Mouse (Mus musculus): ENCODE results near the gene Cdsn.

DNA sequence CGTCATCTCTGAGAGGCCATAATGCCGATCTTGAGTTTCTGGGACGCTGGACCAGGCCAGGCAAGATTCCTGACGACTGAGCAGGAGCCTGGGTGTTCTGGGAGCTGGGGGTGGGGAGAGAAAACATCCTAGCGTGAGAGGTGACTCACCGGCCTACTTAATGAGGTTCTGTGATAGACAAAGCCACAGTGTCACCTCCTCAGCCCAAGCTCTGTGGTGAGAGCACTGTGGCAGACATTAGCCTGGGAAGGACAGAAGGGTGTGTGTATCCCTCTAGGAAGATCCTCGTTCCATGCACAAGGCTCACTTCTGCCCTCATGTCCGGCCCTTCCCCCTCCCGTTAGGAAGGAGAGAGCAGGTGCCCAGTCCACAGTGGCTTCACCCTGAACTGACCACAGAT is 5.4 kb downstream of the Cdsn start:
- TF ChIP-seq POLR2A (IDR thresholded peaks at IDR 0.05; ENCODE audit: control insufficient read depth in 1 of 2, insufficient read depth in 1 of 2, low read depth in 1 of 2, low read length in 2 of 2, poor library complexity in 1 of 2) (no peak), MAZ (IDR thresholded peaks at IDR 0.05; ENCODE audit: low read depth, low read length) (no peak), ZNF384 (IDR thresholded peaks at IDR 0.05; ENCODE audit: low read depth, low read length) (no peak), HCFC1 (IDR thresholded peaks at IDR 0.05; ENCODE audit: low read depth, low read length) (no peak), CHD2 (IDR thresholded peaks at IDR 0.05; ENCODE audit: low read length) (no peak), POLR2AphosphoS2 (IDR thresholded peaks at IDR 0.05; ENCODE audit: low read length) (no peak), GABPA (IDR thresholded peaks at IDR 0.05; ENCODE audit: low read depth, low read length) (no peak), SMC3 (IDR thresholded peaks at IDR 0.05; ENCODE audit: low read depth, low read length) (no peak), CTCF (IDR thresholded peaks at IDR 0.05 in 2 of 3, conservative IDR thresholded peaks at IDR 0.05 in 1 of 3; ENCODE audit: control insufficient read depth in 1 of 3, insufficient read depth in 1 of 3, low read depth in 2 of 3, low read length in 3 of 3, poor library complexity in 1 of 3, severe bottlenecking in 1 of 3) (no peak), EP300 (IDR thresholded peaks at IDR 0.05; ENCODE audit: low read depth in 1 of 2, low read length in 2 of 2) (no peak), MYC (IDR thresholded peaks at IDR 0.05; ENCODE audit: low read depth, low read length) (no peak), CHD1 (IDR thresholded peaks at IDR 0.05; ENCODE audit: low read depth, low read length) (no peak), MEF2A (IDR thresholded peaks at IDR 0.05; ENCODE audit: extremely low read depth, insufficient replicate concordance, low read depth, low read length, poor library complexity, severe bottlenecking) (no peak), MAX (IDR thresholded peaks at IDR 0.05; ENCODE audit: low read length) (no peak)

Measured in MEL (cell line).